Mouse (Mus musculus): ENCODE data around the gene Ercc6l. TPM values are rescaled to one million over a fixed set of nuclear protein-coding genes. Genes with fewer than 3 reads are reported as not detected.

Gene Ercc6l
- 10 to 100 TPM in 1 of 3 experiments, 1 to 10 TPM in 2; 1.8 to 10.3 (median 2.9) TPM for polyA plus RNA-seq (2017; shearing (Covaris generic))

- ATAC-seq, result peak; percentile 91
Observed at GRCm38 (mm10) chrX:102156618-102157422, at the start of gene Ercc6l. Gene Ercc6l (minus strand): TSS chrX:102157091.

DNA sequence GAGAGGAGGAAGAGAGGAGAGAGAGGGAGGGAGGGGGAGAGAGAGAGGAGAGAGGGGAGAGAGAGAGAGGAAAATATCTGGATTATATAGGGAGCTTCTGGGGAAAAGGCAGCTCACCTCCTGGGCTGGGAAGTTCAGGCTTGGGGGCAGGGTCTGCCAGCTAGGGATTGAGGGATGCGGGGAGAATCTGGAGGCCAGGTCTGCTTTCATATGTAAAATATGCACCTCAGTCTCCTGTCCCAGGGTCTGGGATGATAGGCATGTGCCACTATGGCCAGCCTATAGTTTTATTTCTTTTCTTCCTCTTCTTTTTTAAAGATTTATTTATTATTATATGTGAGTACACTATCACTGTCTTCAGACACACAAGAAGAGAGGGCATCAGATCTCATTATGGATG, 33.9 kb upstream of the Ercc6l start:
- no peak for ATAC-seq

DNA sequence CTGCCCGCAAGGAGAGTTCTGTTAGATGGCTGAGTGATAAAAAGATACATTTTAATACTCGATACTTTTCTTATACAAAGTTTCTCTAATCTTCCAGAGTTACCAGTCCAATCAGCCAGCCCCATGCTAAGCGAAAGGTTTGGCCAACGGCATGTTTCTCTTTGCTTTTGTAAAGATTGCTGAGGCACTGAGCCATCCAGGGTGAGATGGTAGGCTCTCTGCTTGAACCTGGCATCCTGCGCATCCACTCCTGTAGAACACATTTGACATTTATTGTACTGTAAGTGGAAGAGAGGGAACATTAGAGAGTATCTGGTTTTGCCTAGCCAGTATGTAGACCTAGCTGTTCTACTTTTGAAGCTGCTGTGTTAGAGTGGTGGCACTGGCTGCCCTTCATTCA, 32.7 kb upstream of the Ercc6l start:
- ATAC-seq, result no peak

DNA sequence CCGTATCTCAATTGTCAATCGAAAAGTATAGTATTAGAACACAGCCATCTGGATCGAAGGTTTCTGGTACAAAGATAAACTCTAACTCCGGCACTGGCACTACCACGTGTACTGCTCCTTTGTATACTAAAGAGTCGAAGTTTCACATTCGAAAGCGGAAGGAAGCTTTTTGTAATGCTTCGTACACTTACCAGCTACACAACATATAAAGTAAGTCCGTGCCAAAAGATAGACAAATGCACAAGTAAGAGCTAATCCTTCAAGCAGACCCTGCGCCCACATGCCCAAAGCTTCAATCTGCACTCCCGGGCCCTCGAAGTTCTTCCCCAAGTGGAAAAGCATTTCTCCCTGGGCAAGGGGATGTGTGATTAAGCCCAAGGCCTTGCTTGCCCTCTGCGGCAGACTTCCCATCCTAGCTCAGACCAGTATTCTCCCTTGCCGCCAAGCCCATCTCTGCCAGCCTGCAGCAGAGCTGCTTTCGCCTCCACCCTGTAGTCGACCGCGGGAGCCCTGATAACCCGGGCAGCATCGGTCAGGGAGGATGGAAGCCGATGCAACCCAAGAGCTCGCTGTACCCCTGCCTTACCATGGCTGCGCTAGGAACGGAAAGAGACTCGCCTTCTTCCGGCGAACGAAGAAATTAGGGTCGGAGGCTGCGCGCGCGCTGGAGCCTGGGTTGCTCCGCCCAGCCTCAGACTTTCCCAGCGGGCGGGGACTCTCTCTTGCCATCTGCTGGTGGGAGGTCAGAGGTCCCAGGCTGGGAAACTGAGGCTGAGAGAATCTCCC, 32.0 kb upstream of the Ercc6l start, which contains the start of gene Rps4x:
Gene Rps4x (minus strand): TSS at position 683 of the 786 bp plus-strand sequence.
- peak; percentile 93 for ATAC-seq

DNA sequence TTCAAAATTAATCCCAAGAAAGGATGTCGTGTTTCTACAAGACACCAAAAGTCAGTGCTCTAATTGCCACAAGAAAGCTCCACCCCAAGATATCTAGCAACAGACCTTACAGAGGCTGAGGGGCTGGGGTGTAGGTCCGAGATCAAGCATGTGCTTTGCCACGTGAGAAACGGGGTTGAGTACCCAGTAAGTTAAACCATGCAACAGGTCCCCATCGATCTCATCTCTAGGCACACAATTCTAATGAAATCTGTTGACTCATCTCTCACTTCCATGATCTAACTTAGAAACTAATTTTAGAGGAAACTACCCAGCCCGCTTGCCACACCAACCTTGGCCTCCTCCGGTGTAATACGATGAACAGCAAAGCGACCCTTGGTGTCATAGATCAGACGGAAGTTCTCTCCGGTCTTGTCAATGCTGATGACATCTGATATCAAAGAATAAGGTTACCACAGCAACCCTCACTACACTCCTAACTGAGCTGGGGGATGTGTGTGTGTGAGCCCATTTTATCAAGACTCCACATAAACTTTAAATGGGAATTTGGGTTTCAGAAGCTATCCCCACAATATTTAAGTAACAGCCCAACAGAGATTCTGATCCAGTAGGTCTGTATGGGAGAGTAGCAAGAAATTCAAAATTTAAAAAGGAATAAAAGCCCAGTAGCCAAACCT, 30.3 kb upstream of the Ercc6l start:
- ATAC-seq, result peak; percentile 26

DNA sequence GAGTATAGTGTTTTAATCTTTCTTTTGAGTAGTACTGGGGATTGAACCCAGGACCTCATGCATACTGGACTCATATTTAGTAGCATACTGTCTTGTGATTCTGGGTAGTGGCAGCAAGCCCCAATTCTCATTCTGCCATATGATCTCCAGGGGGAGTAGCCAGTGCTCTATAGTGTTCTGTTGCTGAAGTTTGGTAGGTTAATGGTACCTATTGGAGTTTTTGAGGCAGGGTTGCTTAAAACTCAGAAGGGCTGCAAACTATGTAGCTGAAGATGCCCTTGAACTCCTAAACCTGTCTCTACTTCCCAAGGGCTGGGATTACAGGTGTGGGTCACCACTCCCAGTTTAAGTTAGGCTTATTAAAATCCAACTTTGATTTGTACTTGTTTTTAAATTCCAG, 25.7 kb upstream of the Ercc6l start:
- ATAC-seq, result no peak

GRCm38 (mm10) chrX:102175538-102176287, 18.8 kb upstream of the Ercc6l start:
- no peak for ATAC-seq

- no peak for ATAC-seq
Observed at GRCm38 (mm10) chrX:102170900-102171299, 14.0 kb upstream of the Ercc6l start.

DNA sequence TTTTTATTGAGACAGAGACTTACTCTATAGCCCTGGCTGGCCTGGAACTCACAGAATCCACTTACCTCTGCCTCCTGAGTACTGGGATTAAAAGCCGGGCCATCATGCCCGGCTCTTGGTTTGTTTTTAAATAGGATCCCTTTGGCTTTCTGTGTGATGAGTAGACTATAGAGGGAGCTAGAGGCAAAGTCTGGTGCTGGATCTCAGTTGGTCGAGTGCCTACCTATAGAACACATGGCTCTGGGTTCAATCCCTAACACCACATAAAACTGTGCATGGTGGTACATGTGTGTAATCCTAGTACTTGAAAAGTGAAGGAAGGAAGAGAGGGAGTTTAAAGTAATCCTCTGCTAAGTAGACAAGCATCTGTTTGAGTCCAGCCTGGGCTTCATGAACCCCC, 13.2 kb upstream of the Ercc6l start:
- no peak for ATAC-seq

- no peak for ATAC-seq
Observed at GRCm38 (mm10) chrX:102169724-102170123, 12.8 kb upstream of the Ercc6l start.

- no peak for ATAC-seq
Observed at GRCm38 (mm10) chrX:102166986-102167385, 10.1 kb upstream of the Ercc6l start.

GRCm38 (mm10) chrX:102166521-102166920, 9.6 kb upstream of the Ercc6l start:
- ATAC-seq, result no peak

DNA sequence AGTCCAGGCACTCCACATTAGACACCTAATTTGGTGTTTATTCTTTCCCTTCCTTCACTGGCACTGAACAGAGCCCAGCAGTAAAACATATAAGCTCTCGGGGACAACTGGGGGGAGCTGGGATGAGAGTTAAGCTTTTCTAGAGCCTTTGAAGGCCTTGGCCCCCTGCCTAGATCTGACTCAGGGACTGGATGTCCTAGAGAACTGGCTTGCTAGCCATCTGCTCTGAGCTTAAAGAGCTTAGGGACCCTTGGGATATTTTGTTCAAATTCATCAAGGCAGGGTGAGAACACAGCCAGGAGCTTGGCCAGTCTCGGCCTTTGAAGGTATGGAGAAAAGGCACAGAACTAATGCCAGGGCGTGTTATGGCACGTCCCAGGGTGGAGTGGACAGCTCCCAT, 6.6 kb upstream of the Ercc6l start:
- no peak for ATAC-seq

GRCm38 (mm10) chrX:102163096-102163495, 6.2 kb upstream of the Ercc6l start:
- ATAC-seq, result no peak

DNA sequence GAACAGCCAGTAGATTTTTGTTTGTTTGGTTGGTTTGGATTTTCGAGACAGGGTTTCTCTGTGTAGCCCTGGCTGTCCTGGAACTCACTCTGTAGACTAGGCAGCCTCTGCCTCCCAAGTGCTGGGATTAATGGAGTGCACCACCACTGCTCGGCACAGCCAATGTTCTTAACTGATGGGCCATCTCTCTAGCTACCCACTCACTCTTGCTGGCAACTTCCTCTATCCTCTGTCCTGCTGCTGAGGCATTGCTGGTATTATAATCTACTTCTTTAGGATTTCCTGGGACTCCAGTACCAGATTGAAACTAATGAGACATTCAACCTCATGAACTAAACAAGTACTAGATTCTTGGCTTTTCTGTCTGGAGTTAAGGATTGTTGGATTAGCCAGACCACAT, 3.6 kb upstream of the Ercc6l start:
- no peak for ATAC-seq

GRCm38 (mm10) chrX:102159778-102160177, 2.9 kb upstream of the Ercc6l start:
- ATAC-seq, result no peak

- no peak for ATAC-seq
Observed at GRCm38 (mm10) chrX:102157423-102157791, 516 bp upstream of the Ercc6l start.

DNA sequence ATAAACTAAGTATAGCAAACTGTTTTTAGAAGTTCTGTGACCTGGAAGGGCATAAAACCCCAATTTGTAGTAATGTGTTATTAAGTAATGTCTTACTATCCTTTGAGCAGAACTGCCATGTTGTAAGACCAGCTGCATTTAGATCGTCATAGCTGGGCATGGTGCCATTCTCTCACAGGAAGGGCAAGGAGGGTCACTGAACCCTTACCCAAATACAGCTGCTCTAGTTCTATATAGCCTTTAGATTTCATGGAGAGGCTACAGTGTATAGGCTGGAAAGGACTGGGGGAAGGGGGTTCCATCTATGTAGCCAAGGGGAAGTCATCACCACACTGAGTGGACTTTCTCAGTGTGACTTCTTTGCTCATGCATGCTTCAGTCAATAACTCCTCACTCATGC, 15.7 kb downstream of the Ercc6l start:
- no peak for ATAC-seq

GRCm38 (mm10) chrX:102121321-102121720, 35.6 kb downstream of the Ercc6l start:
- no peak for ATAC-seq

GRCm38 (mm10) chrX:102119042-102119864, 37.6 kb downstream of the Ercc6l start, which contains the start of gene Pin4:
Gene Pin4 (plus strand): TSS chrX:102119447.
- peak; percentile 100 for ATAC-seq

DNA sequence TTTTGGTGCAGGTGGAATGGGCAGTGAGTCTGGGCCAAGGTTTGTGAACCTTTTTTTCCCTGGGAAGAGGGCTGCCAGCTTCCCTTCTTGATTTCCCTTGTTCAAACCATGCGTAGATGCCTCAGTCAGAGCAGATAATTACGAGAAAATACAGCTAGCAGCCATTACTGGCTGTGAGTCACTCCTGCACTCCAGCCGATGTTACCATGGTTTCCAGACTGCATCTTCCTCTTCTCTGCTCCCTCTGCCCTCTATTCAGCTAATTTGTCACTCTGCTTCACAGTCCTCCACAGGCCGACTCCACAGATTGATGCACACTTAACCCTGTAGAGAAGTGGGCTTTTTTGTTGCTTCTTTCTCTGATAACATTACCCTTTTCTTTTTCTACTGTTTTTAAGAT, 41.2 kb downstream of the Ercc6l start:
- ATAC-seq, result no peak
